9 mouse cellular contexts compared by ENCODE assay signal in genomic region chr12:50352404-50352803, GRCm38 (mm10).
DNase-seq lines count a peak whose midpoint lies in the region; ATAC-seq lines count a peak whose summit lies in the region.
"Had no signal": no experiment of that assay in that cellular context is flagged by ENCODE, and none has a peak within 500 bp of the region (broad histone marks: within the 10 kb centered on the region; RNA-seq: fewer than 3 reads in every experiment).

No protein-coding gene starts in this region.

- 52% methylated on average over 11 of the region's 11 CpGs for WGBS in heart, embryonic 10.5 days
- WGBS in heart, embryonic 16.5 days, result 31% methylated on average over 11 of the region's 11 CpGs

- no peaks in the 10 kb centered on the region for H3K27me3 ChIP-seq in heart, embryonic 10.5 days (ENCODE audit: insufficient read depth, poor library complexity, severe bottlenecking)
- no peaks in the 10 kb centered on the region for H3K27me3 ChIP-seq in heart, embryonic 16.5 days (ENCODE audit: control insufficient read depth, insufficient read depth, low read length)
- H3K27me3 ChIP-seq: liver, embryonic 13.5 days had no signal

- H3K4me1 ChIP-seq in heart, embryonic 10.5 days, result peaks cover 8% of the 10 kb centered on the region; the same call in 1 of the 2 replicates
- peaks cover 14% of the 10 kb centered on the region for H3K4me1 ChIP-seq in heart, embryonic 16.5 days (ENCODE audit: control insufficient read depth, insufficient read depth, low read length)
- H3K4me1 ChIP-seq: liver, embryonic 13.5 days had no signal

- no peaks in the 10 kb centered on the region for H3K9me3 ChIP-seq in heart, embryonic 10.5 days
- H3K9me3 ChIP-seq in heart, embryonic 16.5 days (replicated peaks; ENCODE audit: control insufficient read depth, low read length), result no peaks in the 10 kb centered on the region
- H3K9me3 ChIP-seq: liver, embryonic 13.5 days had no signal

- no peak overlapping the region for H3K27ac ChIP-seq in heart, embryonic 10.5 days
- peak overlapping the region; percentile 70 for H3K27ac ChIP-seq in heart, embryonic 16.5 days (ENCODE audit: low read length)
- H3K27ac ChIP-seq: liver, embryonic 13.5 days had no signal

- H3K4me2 ChIP-seq in heart, embryonic 16.5 days (ENCODE audit: low read depth, low read length), result peak overlapping the region; percentile 53
- H3K4me2 ChIP-seq: liver, embryonic 13.5 days had no signal

- H3K36me3 ChIP-seq in heart, embryonic 10.5 days, result no peaks in the 10 kb centered on the region
- no peaks in the 10 kb centered on the region for H3K36me3 ChIP-seq in heart, embryonic 16.5 days (ENCODE audit: control insufficient read depth, insufficient read depth)
- H3K36me3 ChIP-seq: liver, embryonic 13.5 days had no signal

- intact Hi-C loops in heart, postnatal 14 days (cut with DNase I), result no loop called here
- intact Hi-C loops in left cerebral cortex, postnatal 25 days (cut with DNase I), result no loop called here

- peak; percentile 77 for DNase-seq in heart, embryonic 10.5 days (ENCODE audit: low spot score)
- no peak for DNase-seq in heart, postnatal 14 days
- DNase-seq in embryo, embryonic 10 days (ENCODE audit: low spot score), result peak; percentile 41
- DNase-seq in left cerebral cortex, postnatal 25 days (ENCODE audit: low spot score in 2 of 2), result peak; percentile 47 to 66
- DNase-seq in right cerebral cortex, postnatal 10 days (ENCODE audit: low spot score in 2 of 2), result peak; percentile 67 to 69
- DNase-seq in gastrocnemius, postnatal 4 days (ENCODE audit: low spot score in 2 of 2), result no peak
- no peak for DNase-seq in liver
- DNase-seq: liver, embryonic 13.5 days had no signal

- ATAC-seq in heart, embryonic 16.5 days (replicated peaks; ENCODE audit: extremely low read depth, insufficient read depth, low FRiP score), result peak; percentile 94

- H3K4me3 ChIP-seq in heart, embryonic 10.5 days, result no peak overlapping the region; the same call in 1 of the 2 replicates
- H3K4me3 ChIP-seq in heart, embryonic 16.5 days (ENCODE audit: low read length), result no peak overlapping the region
- H3K4me3 ChIP-seq: liver, embryonic 13.5 days had no signal

- H3K9ac ChIP-seq in heart, embryonic 16.5 days (ENCODE audit: low read length), result no peak overlapping the region
- H3K9ac ChIP-seq: liver, embryonic 13.5 days had no signal

Comparison
In these comparisons a context has a peak if more than half of its experiments do, and no peak if none do; other contexts are left out.
1. DNase-seq: peak in heart, embryonic 10.5 days (single experiment), embryo, embryonic 10 days (single experiment), left cerebral cortex, postnatal 25 days (2 of 2) and right cerebral cortex, postnatal 10 days (2 of 2); none in heart, postnatal 14 days (0 of 2), gastrocnemius, postnatal 4 days (0 of 2) and liver (single experiment).